Mouse (Mus musculus): ENCODE measurements around the gene Elovl6.

Elovl6 gene

DNA sequence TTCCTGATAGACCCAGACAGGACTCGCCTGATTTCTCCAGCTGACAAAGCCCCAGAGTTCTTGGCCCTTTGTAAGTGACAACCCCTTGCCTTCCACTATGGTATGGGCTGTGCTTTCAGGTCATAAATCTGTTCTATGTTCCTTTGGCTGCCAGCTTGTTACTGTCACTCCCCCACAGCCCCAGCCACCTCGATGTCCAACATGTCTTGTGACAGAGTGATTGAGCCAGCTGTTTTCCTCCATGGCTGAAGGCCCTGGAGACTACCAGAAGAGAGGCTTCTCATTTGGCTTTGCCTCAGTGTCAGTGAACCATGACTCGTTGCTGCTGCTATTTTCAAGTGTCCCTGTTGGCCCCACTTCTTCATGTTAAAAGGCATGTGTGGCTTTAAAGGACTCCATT is 113.3 kb downstream of the Elovl6 start:
- DNase-seq (ENCODE audit: low read depth, low spot score), result no peak

DNA sequence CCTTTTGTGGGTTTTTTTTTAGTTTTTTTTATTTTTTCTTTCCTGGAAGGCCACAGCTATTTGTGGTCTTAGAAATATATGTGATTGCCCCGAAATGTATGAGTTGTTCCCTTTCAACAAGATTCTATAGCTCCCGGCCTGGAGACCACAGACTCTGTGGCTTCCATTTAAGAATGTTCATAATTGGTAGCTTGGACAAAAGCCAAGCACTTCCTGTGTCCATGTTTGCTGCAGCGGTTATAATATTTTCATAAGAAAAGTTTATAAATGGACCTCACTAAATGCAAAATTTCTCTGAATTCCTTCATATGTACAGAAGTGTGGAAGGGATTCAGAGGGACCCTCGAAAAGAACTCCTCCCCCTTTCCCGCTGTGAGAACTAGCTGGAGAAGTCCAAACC is 114.6 kb downstream of the Elovl6 start:
- DNase-seq (ENCODE audit: low read depth, low spot score), result no peak

DNA sequence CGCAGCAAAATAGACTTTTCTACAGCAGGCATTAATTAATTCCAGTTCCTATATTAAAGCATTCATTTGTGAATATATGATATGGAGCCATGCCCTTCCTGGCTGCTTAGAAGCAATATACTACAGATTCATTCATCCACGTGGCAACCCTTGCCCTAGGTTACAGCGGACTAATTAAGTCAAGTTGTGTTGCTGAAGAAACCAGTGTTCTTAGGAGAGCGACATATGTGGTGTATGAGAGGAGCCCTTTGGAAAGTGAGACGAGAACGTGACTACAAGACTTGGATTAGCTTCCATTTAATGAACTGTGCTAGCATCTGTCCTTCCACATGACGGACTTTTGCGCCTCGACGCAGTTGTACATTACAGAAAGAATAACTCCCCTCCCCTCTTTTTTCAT is 115.2 kb downstream of the Elovl6 start:
- DNase-seq (ENCODE audit: low read depth, low spot score), result no peak

DNA sequence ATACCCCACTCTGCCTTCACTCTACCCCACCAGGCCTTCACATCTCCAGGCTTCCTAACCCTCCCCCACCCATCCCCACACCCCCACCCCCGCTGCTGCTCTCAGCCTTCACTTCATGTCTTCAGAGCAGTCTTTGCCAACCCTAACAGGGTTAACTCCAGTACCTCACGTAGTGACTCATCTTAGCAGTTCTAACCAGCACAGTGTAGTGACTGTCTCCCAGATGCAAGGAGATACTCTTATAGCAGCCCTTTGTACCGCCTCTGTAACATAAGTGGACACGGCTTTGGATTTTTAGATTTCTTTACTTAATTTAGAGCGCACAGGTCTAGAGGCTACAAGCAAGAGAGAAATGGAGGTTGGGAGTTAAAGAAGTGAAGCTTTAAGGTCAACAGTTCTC is 116.4 kb downstream of the Elovl6 start:
- no peak for DNase-seq (ENCODE audit: low read depth, low spot score)

DNA sequence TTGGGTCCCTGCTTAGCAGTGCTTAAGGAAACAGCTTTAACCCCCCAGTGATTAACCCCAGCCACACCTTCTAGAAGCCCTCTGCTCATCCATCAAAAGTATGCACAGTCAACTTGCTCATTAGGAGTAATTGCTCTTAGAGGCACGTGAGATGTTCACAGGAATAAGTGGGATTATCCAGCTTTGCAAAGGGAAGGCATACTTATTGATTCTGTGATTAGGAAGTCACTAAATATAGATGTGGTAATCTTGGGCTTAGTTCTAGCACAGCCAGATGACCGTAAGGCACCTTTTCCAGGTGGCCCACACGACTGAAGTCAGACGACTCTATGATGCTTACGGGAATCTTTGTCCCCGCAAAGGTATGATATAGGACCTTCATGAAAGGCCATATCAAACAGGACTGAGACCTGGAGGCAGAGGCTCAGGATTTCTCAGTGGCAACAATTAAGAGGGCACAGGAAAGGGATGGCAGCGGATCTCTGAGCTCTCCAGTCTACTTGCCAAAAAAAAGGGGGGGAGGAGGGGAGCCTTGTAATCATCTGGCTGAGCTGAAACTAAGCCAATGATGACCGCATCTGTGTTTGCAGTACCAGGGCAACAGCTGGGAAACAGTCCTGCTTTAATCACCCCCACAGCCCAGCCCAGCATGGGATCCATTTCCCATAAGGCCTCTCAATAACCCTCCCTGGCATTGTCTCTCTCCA is 117.6 kb downstream of the Elovl6 start:
- DNase-seq (ENCODE audit: low read depth, low spot score), result peak; percentile 88

DNA sequence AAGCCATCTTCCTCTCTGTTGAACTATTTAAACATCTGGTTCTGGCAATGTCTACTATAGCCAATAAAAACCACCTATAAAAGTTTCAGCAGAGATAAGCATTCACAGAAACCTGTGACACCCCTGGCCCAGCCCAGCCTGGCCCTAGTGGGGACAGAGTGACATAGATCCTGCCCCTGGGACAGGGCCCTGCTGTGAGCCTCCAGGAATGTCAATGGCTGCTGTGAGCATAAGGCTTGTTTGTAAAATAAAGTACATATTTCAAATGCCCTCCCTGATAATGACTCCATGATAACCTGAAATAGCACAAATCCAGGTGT is 118.1 kb downstream of the Elovl6 start:
- no peak for DNase-seq (ENCODE audit: low read depth, low spot score)

DNA sequence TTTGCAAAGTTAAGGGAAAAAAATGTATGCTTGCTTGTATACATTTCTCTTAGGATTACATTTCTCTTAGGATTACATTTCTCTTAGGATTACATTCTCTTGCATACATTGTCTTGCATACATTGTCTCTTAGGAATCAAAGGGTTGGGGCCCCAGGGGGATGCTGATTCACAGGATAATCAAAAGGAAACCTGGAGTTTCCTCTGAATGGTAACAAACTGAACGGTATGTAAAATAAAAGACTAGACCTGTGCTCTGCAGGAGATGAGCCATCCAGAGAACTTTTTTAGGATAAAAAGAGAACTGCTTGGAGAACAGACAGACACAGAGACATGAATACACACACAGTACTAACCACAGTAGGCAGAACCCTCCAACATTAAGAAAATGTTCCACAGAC is 118.8 kb downstream of the Elovl6 start:
- DNase-seq (ENCODE audit: low read depth, low spot score), result no peak

DNA sequence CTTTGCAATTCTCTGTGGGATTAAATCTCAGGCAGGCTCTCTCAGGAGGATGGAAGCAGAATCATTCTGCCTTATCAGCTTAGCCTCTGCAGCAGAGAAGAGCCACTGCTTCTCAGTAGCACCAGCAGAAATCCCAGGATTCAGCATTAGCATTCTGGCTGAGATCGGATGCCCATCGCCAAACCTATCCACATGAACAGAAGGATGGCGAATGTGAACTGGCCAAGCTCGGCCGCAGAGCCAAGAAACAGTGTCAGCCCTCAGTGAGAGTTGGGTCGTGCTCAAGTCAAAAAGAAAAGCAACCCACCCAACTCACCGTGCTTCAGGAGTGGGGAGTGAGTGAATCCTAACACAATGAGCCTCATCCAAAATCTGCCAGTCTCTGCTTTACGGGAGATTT is 119.6 kb downstream of the Elovl6 start:
- peak; percentile 78 for DNase-seq (ENCODE audit: low read depth, low spot score)

DNA sequence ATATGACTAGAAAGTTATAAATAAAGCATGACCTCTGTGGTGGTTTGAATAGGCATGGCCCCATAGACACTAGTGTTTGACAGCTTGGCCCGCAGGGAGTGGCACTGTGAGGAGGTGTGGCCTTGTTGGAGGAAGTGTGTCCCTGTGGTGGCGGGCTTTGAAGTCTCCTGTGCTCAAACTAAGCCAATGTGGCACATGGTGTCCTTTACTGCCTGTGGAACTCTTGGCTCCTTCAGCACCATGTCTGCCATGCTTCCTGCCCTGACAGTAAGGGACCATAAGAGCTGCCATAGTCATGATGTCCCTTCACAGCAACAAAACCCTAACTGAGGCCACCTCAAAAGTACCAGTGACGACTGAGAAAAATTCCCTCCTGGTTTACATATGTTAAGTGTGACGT is 120.3 kb downstream of the Elovl6 start:
- peak; percentile 12 for DNase-seq (ENCODE audit: low read depth, low spot score)

DNA sequence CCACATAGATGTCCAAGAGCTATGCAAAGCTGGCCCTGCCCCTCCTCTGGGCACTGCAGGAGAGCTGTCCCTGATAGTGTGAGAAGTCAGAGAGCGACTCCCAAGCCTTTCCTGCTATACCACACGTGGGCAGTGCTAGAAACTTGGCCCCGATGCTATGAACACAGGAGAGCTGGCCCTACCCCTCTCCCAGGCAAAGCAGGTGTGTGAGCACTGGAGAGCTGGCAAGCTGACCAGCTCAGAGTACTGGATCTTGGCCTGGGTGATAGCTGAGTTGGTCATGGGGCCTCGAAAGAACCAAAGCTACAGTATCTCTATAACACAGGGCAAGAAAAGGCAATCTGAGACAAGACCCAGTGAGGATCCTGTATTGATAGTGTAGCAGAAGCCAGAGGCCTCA is 124.4 kb downstream of the Elovl6 start:
- peak; percentile 71 for DNase-seq (ENCODE audit: low read depth, low spot score)

DNA sequence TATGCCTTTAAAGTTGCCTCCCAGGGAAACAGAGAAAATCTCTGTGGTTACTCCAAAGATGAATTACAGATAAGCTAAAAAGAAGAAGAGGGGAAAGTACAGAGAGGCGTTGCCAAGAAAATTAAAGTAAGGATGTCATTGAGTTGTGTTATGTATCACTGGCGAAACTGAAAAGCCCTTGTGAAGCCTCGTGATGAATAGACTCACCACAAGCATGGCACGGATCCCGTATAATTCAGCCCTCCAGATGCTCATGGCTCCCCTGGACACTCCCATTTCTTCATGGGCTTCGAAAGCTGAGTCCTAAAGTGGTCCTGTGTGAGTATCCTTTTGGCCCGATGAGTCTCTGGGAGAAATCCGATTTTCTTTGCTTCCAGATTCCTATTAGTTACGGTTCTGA is 125.1 kb downstream of the Elovl6 start:
- no peak for DNase-seq (ENCODE audit: low read depth, low spot score)

DNA sequence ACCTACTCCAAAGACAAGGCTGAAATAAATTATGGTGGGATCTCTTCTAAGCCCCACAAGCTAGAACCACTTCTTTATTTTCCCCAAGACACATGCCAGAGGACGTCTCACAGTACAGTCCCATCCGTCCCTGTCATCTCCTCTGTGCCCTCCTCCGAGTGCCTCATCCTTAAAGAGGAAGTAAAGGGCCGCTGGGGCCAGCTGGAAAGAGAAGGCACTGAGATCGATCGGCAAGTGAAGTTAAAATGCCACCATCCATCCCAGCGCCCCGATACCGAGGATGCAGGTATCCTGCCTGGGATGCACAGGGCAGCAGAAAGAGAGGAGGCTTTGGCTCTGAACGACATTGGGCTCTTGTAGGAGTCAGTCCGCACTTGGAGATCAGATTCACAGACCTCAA is 125.6 kb downstream of the Elovl6 start:
- no peak for DNase-seq (ENCODE audit: low read depth, low spot score)

DNA sequence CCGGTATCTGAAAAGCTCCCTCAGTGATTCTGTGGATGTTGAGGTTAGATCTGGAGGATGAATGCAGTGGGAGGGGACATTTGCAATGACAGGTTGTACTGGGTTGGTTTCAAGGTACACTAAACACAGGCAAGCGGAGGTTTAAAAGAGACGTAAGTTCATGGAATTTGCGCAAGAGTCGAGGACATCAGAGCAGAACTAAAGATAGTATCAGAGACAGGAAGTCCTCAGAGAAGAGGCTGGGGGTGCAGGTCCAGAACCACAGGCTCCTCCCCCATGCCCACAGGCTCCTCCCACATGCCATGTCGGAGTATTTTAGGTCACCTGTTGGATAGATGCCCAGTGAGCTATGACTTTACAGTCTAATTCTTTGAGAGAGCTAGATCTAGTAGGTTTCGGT is 126.6 kb downstream of the Elovl6 start:
- DNase-seq (ENCODE audit: low read depth, low spot score), result no peak

DNA sequence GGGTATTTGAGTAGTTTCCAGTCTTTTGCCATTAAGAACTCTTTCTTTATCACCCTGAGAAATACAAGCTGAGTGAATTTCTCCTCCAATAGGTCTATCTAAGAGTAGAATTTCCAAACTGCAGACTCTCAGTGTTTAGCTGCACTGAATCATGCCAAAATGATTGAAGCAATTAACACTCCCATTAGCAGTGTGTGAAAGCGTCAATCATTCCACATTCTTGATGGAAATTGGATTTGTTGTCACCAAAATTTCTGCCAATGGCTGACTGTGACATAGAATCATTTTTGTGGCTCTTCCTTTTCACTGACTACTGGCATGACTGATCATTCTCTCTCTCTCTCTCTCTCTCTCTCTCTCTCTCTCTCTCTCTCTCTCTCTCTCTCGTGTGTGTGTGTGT is 131.8 kb downstream of the Elovl6 start:
- no peak for DNase-seq (ENCODE audit: low read depth, low spot score)

DNA sequence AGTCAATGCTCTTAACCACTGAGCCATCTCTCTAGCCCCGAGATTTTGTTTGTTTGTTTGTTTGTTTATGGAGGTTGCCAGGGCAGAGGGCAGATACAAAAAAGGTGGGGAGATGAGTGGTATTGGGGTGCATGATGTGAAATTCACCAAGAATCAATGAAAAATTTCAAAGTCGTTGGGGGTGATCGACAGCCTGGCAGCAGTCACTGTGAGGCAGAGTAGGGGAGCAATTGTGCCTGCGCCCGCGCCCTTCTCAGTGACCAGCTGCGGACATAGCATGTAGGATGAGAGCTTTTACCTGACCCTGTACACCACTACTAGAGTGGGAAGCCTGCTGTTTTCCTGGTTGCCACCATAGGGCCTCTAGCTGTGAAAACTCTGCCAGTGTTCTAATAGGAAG is 143.8 kb downstream of the Elovl6 start:
- DNase-seq (ENCODE audit: low read depth, low spot score), result no peak

DNA sequence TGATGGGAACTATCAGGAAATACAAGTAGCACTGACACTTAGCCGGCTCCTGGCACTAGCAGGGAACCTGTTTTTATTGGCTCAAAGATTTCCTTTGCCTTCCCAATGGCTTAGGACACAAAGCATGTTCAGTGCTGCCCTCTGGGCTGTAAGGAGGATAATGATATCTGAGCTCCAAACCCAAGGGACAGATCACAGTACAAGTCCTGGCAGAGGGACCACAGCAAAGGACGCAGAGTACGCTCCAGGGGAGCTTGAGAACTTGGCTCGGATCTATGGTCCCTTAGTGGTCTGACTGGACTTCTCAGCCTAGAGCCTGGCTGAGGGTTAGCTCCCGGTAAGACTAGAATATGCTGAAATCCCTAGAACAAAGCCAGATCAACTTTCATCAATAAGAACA is 148.1 kb downstream of the Elovl6 start:
- peak; percentile 75 for DNase-seq (ENCODE audit: low read depth, low spot score)

DNA sequence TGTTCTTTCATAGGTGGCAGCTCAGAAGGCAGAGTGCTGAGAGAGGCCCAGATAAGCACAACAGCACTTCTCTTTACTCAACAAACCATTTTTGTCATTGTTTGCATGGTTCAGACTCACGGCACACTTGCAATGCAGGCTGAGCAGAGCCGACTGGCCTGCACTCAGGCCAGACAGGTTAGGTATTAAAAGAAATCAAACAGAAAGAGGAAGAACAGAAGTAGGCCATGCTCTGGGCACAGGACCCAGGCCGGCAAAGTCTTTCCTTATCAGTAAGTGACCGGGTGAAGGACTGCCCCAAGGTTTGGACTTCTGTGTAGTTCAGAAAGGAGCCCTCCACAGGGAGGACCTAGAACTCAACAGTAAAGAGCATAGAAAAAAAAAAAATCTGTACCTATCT is 149.7 kb downstream of the Elovl6 start:
- no peak for DNase-seq (ENCODE audit: low read depth, low spot score)

DNA sequence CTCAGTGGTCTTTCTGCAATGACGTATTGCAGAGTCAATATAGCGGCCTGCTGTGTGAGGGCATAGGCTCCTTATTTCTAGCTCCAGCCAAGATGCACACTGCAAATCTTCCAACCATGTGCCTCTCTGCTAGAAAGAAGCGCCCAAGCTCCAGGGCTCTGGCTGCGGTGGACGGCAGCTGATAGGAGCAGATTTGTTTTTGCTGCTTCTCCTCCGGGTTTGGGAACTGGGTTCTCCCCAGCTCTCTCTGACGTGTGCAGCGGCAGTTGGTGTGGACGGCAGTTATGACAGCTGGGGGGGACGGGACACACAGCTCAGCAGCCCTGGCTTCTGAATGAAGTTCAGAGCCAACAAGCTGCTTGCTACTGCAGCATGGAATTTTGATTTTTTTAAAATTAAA is 150.2 kb downstream of the Elovl6 start:
- DNase-seq (ENCODE audit: low read depth, low spot score), result peak; percentile 71

DNA sequence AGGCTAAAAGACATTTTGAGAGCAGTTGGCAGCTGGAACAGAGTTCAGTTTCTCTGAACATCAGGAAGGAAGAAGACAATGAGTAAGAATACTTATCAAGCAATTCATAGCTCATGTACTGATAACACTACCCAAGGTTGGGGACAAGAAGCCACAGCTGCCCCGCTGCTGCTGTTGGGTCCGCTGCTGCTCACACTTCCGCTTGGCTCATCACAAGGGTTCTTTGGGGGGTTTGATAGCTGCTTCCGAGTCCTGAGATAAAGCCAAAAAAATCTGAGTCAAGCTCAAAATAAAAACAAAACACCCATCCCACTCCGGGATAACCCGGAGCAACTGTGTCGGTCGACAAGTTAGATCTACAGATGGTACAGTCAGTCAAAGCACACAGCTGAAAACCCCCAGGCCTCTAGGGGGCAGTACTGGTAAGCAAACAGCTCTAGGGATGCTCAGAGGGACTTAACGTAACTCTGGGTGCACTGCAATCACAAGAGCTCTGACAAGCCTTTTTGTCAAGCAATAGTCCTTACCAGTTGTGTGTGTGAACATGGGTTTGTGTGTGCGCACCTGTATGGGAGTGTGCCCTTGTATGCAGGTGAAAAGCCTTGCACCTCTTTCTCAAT is 151.0 kb downstream of the Elovl6 start:
- peak; percentile 14 for DNase-seq (ENCODE audit: low read depth, low spot score)

DNA sequence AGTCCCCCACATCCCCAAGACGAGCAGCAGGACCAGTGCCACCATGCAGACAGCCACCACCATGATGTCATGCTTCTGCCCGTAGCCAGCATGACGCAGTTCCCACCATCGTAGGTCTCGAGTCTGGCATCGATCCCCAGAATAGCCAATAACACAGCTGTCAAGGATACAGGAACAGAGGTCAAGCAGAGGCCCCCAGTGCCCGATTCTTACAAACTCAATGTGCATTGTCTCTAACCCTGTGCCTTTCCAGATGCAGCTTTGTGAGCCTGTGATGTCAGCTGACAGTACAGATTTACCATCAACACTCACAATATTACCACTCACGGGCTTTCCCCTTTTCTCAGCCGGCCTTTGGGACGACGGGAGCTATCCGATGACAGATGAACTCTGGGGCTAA is 154.0 kb downstream of the Elovl6 start:
- DNase-seq (ENCODE audit: low read depth, low spot score), result no peak

DNA sequence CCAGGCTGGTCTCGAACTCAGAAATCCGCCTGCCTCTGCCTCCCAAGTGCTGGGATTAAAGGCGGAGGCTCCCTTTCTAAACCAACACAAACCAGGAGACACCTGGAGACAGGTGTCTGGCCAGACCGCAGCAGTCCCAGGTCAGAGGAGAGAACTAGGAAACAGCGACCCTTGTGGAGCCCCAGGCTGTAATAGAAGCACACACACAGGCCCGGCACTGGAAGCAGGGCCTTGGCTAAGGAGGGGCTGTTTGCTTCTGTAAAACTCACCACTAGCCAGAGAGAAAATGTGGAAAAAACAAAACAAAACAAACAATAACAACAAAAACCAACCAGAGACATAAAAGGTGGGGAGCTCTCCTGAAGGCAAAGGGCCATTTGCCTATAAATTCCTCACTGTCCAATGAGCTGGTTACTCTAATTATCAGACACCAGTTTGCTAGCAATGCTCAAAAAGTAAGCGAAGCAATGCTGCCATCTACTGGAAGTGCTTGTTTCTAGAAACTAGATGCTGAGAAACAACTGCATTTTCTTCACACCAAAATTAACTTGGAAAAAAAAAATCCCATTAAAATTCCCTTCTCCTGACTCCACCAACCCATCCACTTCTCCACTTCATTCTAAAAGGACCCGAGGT is 154.7 kb downstream of the Elovl6 start:
- DNase-seq (ENCODE audit: low read depth, low spot score), result peak; percentile 86

DNA sequence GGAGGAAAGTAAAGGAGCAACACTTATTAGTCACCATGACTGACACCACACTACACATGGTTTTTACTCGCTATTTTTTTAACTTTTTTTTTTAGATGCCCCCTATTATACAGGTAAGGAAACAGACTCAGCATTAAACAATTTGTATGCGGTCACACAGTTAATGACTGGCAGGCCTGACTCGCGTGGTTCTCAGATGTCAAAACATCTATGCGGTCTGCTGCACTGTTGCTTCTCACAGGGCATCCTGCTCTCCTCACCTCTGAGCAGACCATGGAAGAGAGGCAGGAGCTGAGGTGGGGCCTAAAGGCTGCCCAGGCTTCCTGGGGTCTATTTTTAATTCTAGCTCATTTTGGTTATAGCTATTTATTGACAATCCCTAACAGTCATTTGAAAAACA is 155.3 kb downstream of the Elovl6 start:
- no peak for DNase-seq (ENCODE audit: low read depth, low spot score)

Data from brain, adult 2 months (tissue).